Mouse (Mus musculus): Measurements from ENCODE around the gene Ndufb8. TPM values are rescaled to one million over a fixed set of nuclear protein-coding genes. Genes with fewer than 3 reads are reported as not detected.

Ndufb8 gene
- polyA plus RNA-seq, 1 experiment from 2014 or later: 1,268 TPM

DNA sequence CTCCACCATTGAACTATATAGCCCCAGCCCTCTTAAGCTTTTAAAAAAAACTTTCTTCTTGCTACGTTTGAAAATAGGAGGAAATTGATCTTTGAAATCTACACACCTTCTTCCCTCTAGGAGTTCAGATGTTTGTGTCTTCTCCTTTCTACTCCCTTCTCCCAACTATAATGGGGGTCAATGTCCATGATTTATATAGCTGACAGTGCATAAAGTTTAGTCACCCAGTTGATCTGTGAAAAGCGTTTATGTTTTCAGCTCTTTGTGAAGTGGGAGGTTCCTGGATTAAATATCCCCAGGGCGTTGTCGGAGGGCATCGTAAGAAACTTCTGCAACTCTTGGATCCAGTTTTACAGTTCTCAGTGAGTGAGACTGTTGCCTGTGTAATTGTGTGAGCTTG is 55.0 kb downstream of the Ndufb8 start:
- Histone ChIP-seq H3K4me2 (ENCODE audit: low read length) (no peak overlapping the region), H3K36me3 (ENCODE audit: control insufficient read depth, insufficient read depth, low read length) (no peaks in the 10 kb centered on the region), H3K27ac (replicated peaks in 1 of 2; ENCODE audit: control insufficient read depth in 1 of 2, insufficient read depth in 1 of 2, low read depth in 2 of 2, low read length in 2 of 2) (no peak overlapping the region), H3K27me3 (ENCODE audit: control insufficient read depth, insufficient read depth, low read length) (peaks cover 22% of the 10 kb centered on the region), H3K9me3 (ENCODE audit: control insufficient read depth, low read length) (no peaks in the 10 kb centered on the region), H3K4me3 (ENCODE audit: control insufficient read depth in 1 of 2, insufficient read depth in 1 of 2, low read depth in 1 of 2, low read length in 2 of 2) (no peak overlapping the region), H3K9ac (ENCODE audit: low read length) (no peak overlapping the region), H3K4me1 (ENCODE audit: control insufficient read depth in 2 of 2, insufficient read depth in 2 of 2, low read length in 2 of 2) (peaks cover 0 to 5% of the 10 kb centered on the region in 2 experiments; a peak in 1 of 4 replicates)
- ATAC-seq (ENCODE audit: insufficient number of reproducible peaks, insufficient read depth, low FRiP score, low read depth): no peak
- 70% methylated on average over 5 of the region's 5 CpGs for WGBS

DNA sequence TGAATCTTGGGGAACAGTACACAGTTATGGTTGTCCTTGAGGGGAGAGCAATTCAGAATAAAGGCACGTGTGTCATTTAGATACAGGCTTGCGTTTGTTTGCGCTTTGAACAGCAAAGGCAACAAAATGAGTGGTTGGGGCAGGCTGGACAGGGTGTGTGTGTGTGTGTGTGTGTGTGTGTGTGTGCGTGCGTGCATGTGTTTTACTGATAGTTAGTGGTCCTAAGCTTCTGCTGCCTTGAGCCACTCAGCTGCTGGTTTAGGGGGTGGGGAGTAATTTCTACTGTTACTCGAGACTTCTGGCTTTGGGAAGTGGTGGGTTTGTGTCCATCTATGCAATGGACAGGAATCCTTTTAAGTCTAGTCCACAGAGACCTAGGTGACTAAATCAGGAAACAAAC is 56.3 kb downstream of the Ndufb8 start:
- Histone ChIP-seq H3K27ac (replicated peaks in 1 of 2; ENCODE audit: control insufficient read depth in 1 of 2, insufficient read depth in 1 of 2, low read depth in 2 of 2, low read length in 2 of 2) (no peak overlapping the region), H3K4me2 (ENCODE audit: low read length) (no peak overlapping the region), H3K9ac (ENCODE audit: low read length) (no peak overlapping the region), H3K4me3 (ENCODE audit: control insufficient read depth in 1 of 2, insufficient read depth in 1 of 2, low read depth in 1 of 2, low read length in 2 of 2) (no peak overlapping the region), H3K4me1 (ENCODE audit: control insufficient read depth in 2 of 2, insufficient read depth in 2 of 2, low read length in 2 of 2) (peaks cover 0 to 5% of the 10 kb centered on the region in 2 experiments; a peak in 1 of 4 replicates), H3K9me3 (ENCODE audit: control insufficient read depth, low read length) (no peaks in the 10 kb centered on the region), H3K27me3 (ENCODE audit: control insufficient read depth, insufficient read depth, low read length) (peaks cover 22% of the 10 kb centered on the region), H3K36me3 (ENCODE audit: control insufficient read depth, insufficient read depth, low read length) (no peaks in the 10 kb centered on the region)
- ATAC-seq (ENCODE audit: insufficient number of reproducible peaks, insufficient read depth, low FRiP score, low read depth): no peak
- WGBS: 63% methylated on average over 6 of the region's 6 CpGs

Other genes starting within 250 kb of the Ndufb8 start
- 2.1 and 2.9 TPM in 2 replicates for gene Scd4, start 222.3 kb downstream of the Ndufb8 start, polyA plus RNA-seq (2014; fragmentation: Nextera tagmentation; extraction: Ambion mirVana)
- gene Scd1, start 147.6 kb downstream of the Ndufb8 start, polyA plus RNA-seq (2014; fragmentation: Nextera tagmentation; extraction: Ambion mirVana): 0.43 and 1.0 TPM in 2 replicates
- gene Wnt8b, start 62.0 kb downstream of the Ndufb8 start, polyA plus RNA-seq (2014; fragmentation: Nextera tagmentation; extraction: Ambion mirVana): not detected in 2 replicates
- 1.1 and 1.6 TPM in 2 replicates for gene Sec31b, start 9.6 kb downstream of the Ndufb8 start, polyA plus RNA-seq (2014; fragmentation: Nextera tagmentation; extraction: Ambion mirVana)
- gene Gm20538, start 2.6 kb downstream of the Ndufb8 start, polyA plus RNA-seq (2014; fragmentation: Nextera tagmentation; extraction: Ambion mirVana): not detected in 2 replicates
- 21.0 and 21.9 TPM in 2 replicates for gene Hif1an, start 7.4 kb upstream of the Ndufb8 start, polyA plus RNA-seq (2014; fragmentation: Nextera tagmentation; extraction: Ambion mirVana)
- not detected in 2 replicates for gene Pax2, start 200.6 kb upstream of the Ndufb8 start, polyA plus RNA-seq (2014; fragmentation: Nextera tagmentation; extraction: Ambion mirVana)